12 mouse cellular contexts compared by ENCODE assay signal in the genomic region with DNA sequence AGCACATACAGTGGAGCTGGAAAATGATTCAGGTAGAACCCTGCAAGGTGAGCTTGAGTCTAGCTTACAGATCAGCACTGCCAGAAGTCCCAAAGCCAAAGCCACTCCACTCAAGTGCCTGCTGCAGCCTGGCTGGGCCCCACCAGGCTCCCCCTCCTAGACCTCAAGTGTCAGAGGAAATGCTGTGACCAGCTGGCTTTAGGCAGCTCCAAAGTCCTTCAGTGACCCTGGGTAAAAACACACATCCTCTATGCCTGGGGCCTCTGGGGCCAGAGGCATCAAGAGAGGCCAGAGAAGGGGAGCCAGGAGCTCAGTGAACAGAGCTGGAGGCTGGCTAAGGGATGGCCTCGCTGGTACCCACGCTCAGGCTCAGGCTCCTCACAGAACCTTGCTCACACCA. TPM values are rescaled to one million over a fixed set of nuclear protein-coding genes. Genes with fewer than 3 reads are reported as not detected.
DNase-seq lines count a peak whose midpoint lies in the region; ATAC-seq and TF ChIP-seq lines count a peak whose summit lies in the region.
"Had no signal": no experiment of that assay in that cellular context is flagged by ENCODE, and none has a peak within 500 bp of the region (broad histone marks: within the 10 kb centered on the region; RNA-seq: fewer than 3 reads in every experiment).

No protein-coding gene starts in this region.

- H3K9me3 ChIP-seq in heart, embryonic 10.5 days: no peaks in the 10 kb centered on the region
- H3K9me3 ChIP-seq in neural tube, embryonic 13.5 days: no peaks in the 10 kb centered on the region
- H3K9me3 ChIP-seq in limb, embryonic 13.5 days: no peaks in the 10 kb centered on the region
- H3K9me3 ChIP-seq in stomach, embryonic 16.5 days (replicated peaks; ENCODE audit: control insufficient read depth, low read length): no peaks in the 10 kb centered on the region
- H3K9me3 ChIP-seq in midbrain, embryonic 15.5 days: no peaks in the 10 kb centered on the region
- H3K9me3 ChIP-seq: megakaryocyte, embryonic 14.5 days had no signal

- peak overlapping the region; percentile 75 for H3K27ac ChIP-seq in heart, embryonic 10.5 days
- peak overlapping the region; percentile 38; the same call in 1 of the 2 replicates for H3K27ac ChIP-seq in neural tube, embryonic 13.5 days (replicated peaks)
- H3K27ac ChIP-seq in limb, embryonic 13.5 days: no peak overlapping the region; the same call in 1 of the 2 replicates
- peak overlapping the region; percentile 39 for H3K27ac ChIP-seq in stomach, embryonic 16.5 days (ENCODE audit: low read length)
- H3K27ac ChIP-seq in thymus, adult 2 months (ENCODE audit: control insufficient read depth, insufficient read depth, low read length): no peak overlapping the region
- no peak overlapping the region for H3K27ac ChIP-seq in midbrain, embryonic 15.5 days
- H3K27ac ChIP-seq: heart, adult 2 months had no signal

- no peak overlapping the region for H3K4me2 ChIP-seq in neural tube, embryonic 13.5 days
- peak overlapping the region; percentile 0; the same call in 1 of the 2 replicates for H3K4me2 ChIP-seq in limb, embryonic 13.5 days (replicated peaks)
- H3K4me2 ChIP-seq in stomach, embryonic 16.5 days (ENCODE audit: low read depth, low read length): no peak overlapping the region
- H3K4me2 ChIP-seq in midbrain, embryonic 15.5 days: no peak overlapping the region

- peak overlapping the region; percentile 12 for H3K4me3 ChIP-seq in heart, embryonic 10.5 days
- no peak overlapping the region for H3K4me3 ChIP-seq in neural tube, embryonic 13.5 days
- H3K4me3 ChIP-seq in limb, embryonic 13.5 days: no peak overlapping the region
- no peak overlapping the region for H3K4me3 ChIP-seq in stomach, embryonic 16.5 days (replicated peaks; ENCODE audit: low read length)
- H3K4me3 ChIP-seq in thymus, adult 2 months (ENCODE audit: control insufficient read depth, insufficient read depth, low read length): no peak overlapping the region
- H3K4me3 ChIP-seq in midbrain, embryonic 15.5 days: no peak overlapping the region
- H3K4me3 ChIP-seq: heart, adult 2 months; megakaryocyte, embryonic 14.5 days had no signal

- ATAC-seq in neural tube, embryonic 13.5 days (ENCODE audit: low read depth): no peak
- no peak; the same call in 1 of the 2 replicates for ATAC-seq in limb, embryonic 13.5 days (ENCODE audit: low FRiP score, low read depth)
- 0 out of 2 replicates have a peak, but pooled peaks have one; percentile 11 for ATAC-seq in stomach, embryonic 16.5 days (ENCODE audit: insufficient read depth, low FRiP score)
- no peak for ATAC-seq in midbrain, embryonic 15.5 days (replicated peaks)
- ATAC-seq: CD4-positive, CD25-positive, alpha-beta regulatory T cell, adult 4 months had no signal

- H3K9ac ChIP-seq in neural tube, embryonic 13.5 days: no peak overlapping the region
- no peak overlapping the region for H3K9ac ChIP-seq in limb, embryonic 13.5 days
- H3K9ac ChIP-seq in stomach, embryonic 16.5 days (ENCODE audit: low read length): peak overlapping the region; percentile 27; the same call in 1 of the 2 replicates
- H3K9ac ChIP-seq in midbrain, embryonic 15.5 days: no peak overlapping the region

- 14% methylated on average over 2 of the region's 2 CpGs for WGBS in heart, embryonic 10.5 days
- WGBS in neural tube, embryonic 13.5 days: 27% methylated on average over 2 of the region's 2 CpGs
- WGBS in limb, embryonic 13.5 days: 28% methylated on average over 2 of the region's 2 CpGs
- 13% methylated on average over 2 of the region's 2 CpGs for WGBS in stomach, embryonic 16.5 days
- WGBS in thymus, adult 2 months: 59% methylated on average over 2 of the region's 2 CpGs
- WGBS in midbrain, embryonic 15.5 days: 21% methylated on average over 2 of the region's 2 CpGs

- no peak for TF ChIP-seq CTCF in thymus, adult 2 months (IDR thresholded peaks at IDR 0.05; ENCODE audit: borderline replicate concordance, control insufficient read depth, extremely low read depth, insufficient read depth, low read length, poor library complexity)

- DNase-seq in heart, embryonic 10.5 days (ENCODE audit: low spot score): no peak
- DNase-seq in heart, adult 18-20 months: no peak
- no peak for DNase-seq in neural tube, embryonic 10.5 days (ENCODE audit: extremely low spot score, low spot score)
- no peak for DNase-seq in thymus, adult 2 months

- H3K27me3 ChIP-seq in heart, embryonic 10.5 days (ENCODE audit: insufficient read depth, poor library complexity, severe bottlenecking): peaks cover 53% of the 10 kb centered on the region
- no peaks in the 10 kb centered on the region for H3K27me3 ChIP-seq in neural tube, embryonic 13.5 days
- no peaks in the 10 kb centered on the region for H3K27me3 ChIP-seq in limb, embryonic 13.5 days
- H3K27me3 ChIP-seq in stomach, embryonic 16.5 days (ENCODE audit: control insufficient read depth, insufficient read depth, low read length): no peaks in the 10 kb centered on the region
- H3K27me3 ChIP-seq in thymus, adult 2 months (ENCODE audit: control insufficient read depth, insufficient read depth, low read length): no peaks in the 10 kb centered on the region
- H3K27me3 ChIP-seq in midbrain, embryonic 15.5 days (replicated peaks): no peaks in the 10 kb centered on the region

- H3K4me1 ChIP-seq in heart, embryonic 10.5 days: peaks cover 87% of the 10 kb centered on the region
- H3K4me1 ChIP-seq in neural tube, embryonic 13.5 days (replicated peaks): peaks cover 97% of the 10 kb centered on the region
- peaks cover 97% of the 10 kb centered on the region for H3K4me1 ChIP-seq in limb, embryonic 13.5 days
- peaks cover 85% of the 10 kb centered on the region for H3K4me1 ChIP-seq in stomach, embryonic 16.5 days (ENCODE audit: control insufficient read depth, insufficient read depth, low read length)
- peaks cover 28% of the 10 kb centered on the region for H3K4me1 ChIP-seq in thymus, adult 2 months (replicated peaks; ENCODE audit: control insufficient read depth, insufficient read depth, low read length)
- peaks cover 67% of the 10 kb centered on the region for H3K4me1 ChIP-seq in midbrain, embryonic 15.5 days

- TF ChIP-seq POLR2A in thymus, adult 2 months (IDR thresholded peaks at IDR 0.05; ENCODE audit: control insufficient read depth, extremely low read depth, insufficient read depth, low read length, poor library complexity): no peak

- no peaks in the 10 kb centered on the region for H3K36me3 ChIP-seq in heart, embryonic 10.5 days
- no peaks in the 10 kb centered on the region for H3K36me3 ChIP-seq in neural tube, embryonic 13.5 days
- no peaks in the 10 kb centered on the region for H3K36me3 ChIP-seq in limb, embryonic 13.5 days
- H3K36me3 ChIP-seq in stomach, embryonic 16.5 days (ENCODE audit: control insufficient read depth, insufficient read depth, low read length): no peaks in the 10 kb centered on the region
- H3K36me3 ChIP-seq in thymus, adult 2 months (ENCODE audit: control insufficient read depth, insufficient read depth, low read length): no peaks in the 10 kb centered on the region
- H3K36me3 ChIP-seq in midbrain, embryonic 15.5 days (replicated peaks): no peaks in the 10 kb centered on the region

RNA-seq across cellular contexts. Expression of a gene that starts 25.9 kb away (rescaled TPM):
- 1.4 and 1.9 TPM in 2 replicates for polyA plus RNA-seq in heart, embryonic 10.5 days (2016; fragmentation: Nextera tagmentation; extraction: Ambion mirVana)
- total RNA-seq in heart, adult 18-20 months (2021): 10 to 100 TPM; 25.8 to 28.1 TPM
- 5.2 and 6.0 TPM in 2 replicates for polyA plus RNA-seq in neural tube, embryonic 13.5 days (2015; fragmentation: Nextera tagmentation; extraction: Ambion mirVana)
- polyA plus RNA-seq in limb, embryonic 13.5 days (2015; fragmentation: Nextera tagmentation; extraction: Ambion mirVana): 5.6 and 6.0 TPM in 2 replicates
- polyA plus RNA-seq in stomach, embryonic 16.5 days (2015; fragmentation: Nextera tagmentation; extraction: Ambion mirVana): 7.2 and 7.4 TPM in 2 replicates
- polyA plus RNA-seq in thymus, adult 2 months (2012; rRNA removed): 68.7 and 70.3 TPM in 2 replicates
- polyA plus RNA-seq in midbrain, embryonic 15.5 days (2015; fragmentation: Nextera tagmentation; extraction: Ambion mirVana): 4.1 and 4.6 TPM in 2 replicates

RNA-seq across cellular contexts. Expression of a gene that starts 31.7 kb away (rescaled TPM):
- polyA plus RNA-seq in heart, embryonic 10.5 days (2016; fragmentation: Nextera tagmentation; extraction: Ambion mirVana): not detected in 2 replicates
- total RNA-seq in heart, adult 18-20 months (2021): 1 to 10 TPM in 1 of 2 experiments, under 1 TPM in 1; 0.90 to 1.3 TPM
- 0.22 and 0.40 TPM in 2 replicates for polyA plus RNA-seq in neural tube, embryonic 13.5 days (2015; fragmentation: Nextera tagmentation; extraction: Ambion mirVana)
- polyA plus RNA-seq in limb, embryonic 13.5 days (2015; fragmentation: Nextera tagmentation; extraction: Ambion mirVana): 0.43 and 0.45 TPM in 2 replicates
- polyA plus RNA-seq in stomach, embryonic 16.5 days (2015; fragmentation: Nextera tagmentation; extraction: Ambion mirVana): 0.70 and 1.0 TPM in 2 replicates
- 58.6 and 63.7 TPM in 2 replicates for polyA plus RNA-seq in thymus, adult 2 months (2012; rRNA removed)
- polyA plus RNA-seq in midbrain, embryonic 15.5 days (2015; fragmentation: Nextera tagmentation; extraction: Ambion mirVana): 0.22 and 1.1 TPM in 2 replicates
- total RNA-seq: left cerebral cortex, adult 18-20 months had no signal

Comparison
In these comparisons a context has a peak if more than half of its experiments do, and no peak if none do; other contexts are left out.
1. H3K27ac ChIP-seq: peak in heart, embryonic 10.5 days (single experiment), neural tube, embryonic 13.5 days (single experiment) and stomach, embryonic 16.5 days (single experiment); none in limb, embryonic 13.5 days (single experiment), thymus, adult 2 months (single experiment) and midbrain, embryonic 15.5 days (single experiment).
2. RNA of a gene that starts 31.7 kb away (polyA plus RNA-seq): 58.6 to 63.7 TPM in thymus, adult 2 months; 0.70 to 1.0 TPM in stomach, embryonic 16.5 days, 0.43 to 0.45 TPM in limb, embryonic 13.5 days, 0.22 to 0.40 TPM in neural tube, embryonic 13.5 days, 0.22 to 1.1 TPM in midbrain, embryonic 15.5 days and not detected in heart, embryonic 10.5 days; every median in the first group is over 10 times any median in the second.